Mouse (Mus musculus) megakaryocyte, embryonic 14.5 days (primary cell): ENCODE measurements around the gene Vstm5.

ENCODE experiments used
- FLI1 ChIP-seq: IDR thresholded peaks from 2 replicates; pipeline ENCODE4 v1.6.1; 2012; ENCODE audit warnings: low read length, inconsistent platforms, mixed read lengths
- GATA1 ChIP-seq: IDR thresholded peaks from 3 replicates; pipeline ENCODE4 v1.6.1; 2012; ENCODE audit warnings: mixed read lengths, low read length, inconsistent platforms, borderline replicate concordance

- TF ChIP-seq GATA1 = no peak
- no peak for TF ChIP-seq FLI1
These were observed 39.5 kb downstream of the Vstm5 start for GRCm38 (mm10) chr9:15278343-15278742.
